Mouse (Mus musculus) neural tube, embryonic 14.5 days (tissue): ENCODE measurements around the gene Mbtps2. TPM values are rescaled to one million over a fixed set of nuclear protein-coding genes. Genes with fewer than 3 reads are reported as not detected.

Experiments
- ATAC-seq: fragments of 200-750 bp; cut with Nextera tagmentation; 2 replicates; pipeline ENCODE4 v1.8.0; 2017; ENCODE audit warnings: low read depth, mild to moderate bottlenecking, moderate TSS enrichment, moderate library complexity
- H3K27ac ChIP-seq: fragments of 300-500 bp; sonication (generic); 2 replicates; pipeline ENCODE4 v1.5.1; 2014; ENCODE audit warnings: low read depth, mild to moderate bottlenecking, control low read depth, low read length, moderate library complexity, mixed read lengths
- H3K27me3 ChIP-seq: fragments of 300-500 bp; sonication (generic); 2 replicates; pipeline ENCODE4 v1.6.1; 2014; ENCODE audit warnings: low read length; ENCODE audit not compliant: control insufficient read depth, insufficient read depth
- H3K36me3 ChIP-seq: fragments of 300-500 bp; sonication (generic); 2 replicates; pipeline ENCODE4 v1.6.1; 2014; ENCODE audit warnings: low read length, mixed read lengths; ENCODE audit not compliant: control insufficient read depth, insufficient read depth
- H3K4me1 ChIP-seq: fragments of 300-500 bp; sonication (generic); 2 replicates; pipeline ENCODE4 v1.6.1; 2014; ENCODE audit warnings: low read length; ENCODE audit not compliant: control insufficient read depth, insufficient read depth
- H3K4me2 ChIP-seq: fragments of 300-500 bp; sonication (generic); 2 replicates; pipeline ENCODE4 v1.6.1; 2014; ENCODE audit warnings: mild to moderate bottlenecking, low read depth, low read length, control low read depth
- H3K4me3 ChIP-seq: fragments of 300-500 bp; sonication (generic); 2 replicates; pipeline ENCODE4 v1.5.1; 2014; ENCODE audit warnings: low read depth, low read length, control low read depth, mixed read lengths
- H3K9ac ChIP-seq: fragments of 300-500 bp; sonication (generic); replicated peaks from 2 replicates; pipeline ENCODE4 v1.6.1; 2014; ENCODE audit warnings: low read depth, mild to moderate bottlenecking, control low read depth, low read length, mixed read lengths
- H3K9me3 ChIP-seq: fragments of 300-500 bp; sonication (generic); 2 replicates; pipeline ENCODE4 v1.6.1; 2016; ENCODE audit warnings: low read length; ENCODE audit not compliant: control insufficient read depth
- WGBS: fragments of 180-500 bp; shearing (Covaris S2); extraction: QIAGEN DNeasy Blood & Tissue Kit; methylation state at CpG from one replicate; pipeline ENCODE4 v1.1.7; 2014; 5-methylcytosine and 5-hydroxymethylcytosine counted together
- polyA plus RNA-seq: library from polyadenylated mRNA; unstranded; fragments of >200 nt; fragmentation: Nextera tagmentation; extraction: Ambion mirVana; gene quantifications from 2 replicates; pipeline ENCODE4 v1.2.1, GENCODE M21; 2014

The Mbtps2 gene
- polyA plus RNA-seq, result 37.7 and 38.2 TPM in 2 replicates

GRCm38 (mm10) chrX:157598186-157598996, at the start of gene Mbtps2:
Gene Mbtps2 (minus strand): TSS chrX:157598715.
- H3K9me3 ChIP-seq, result no peaks in the 10 kb centered on the region
- 0 out of 2 replicates have a peak, but pooled peaks cover 4% of the 10 kb centered on the region for H3K4me1 ChIP-seq
- H3K27me3 ChIP-seq, result no peaks in the 10 kb centered on the region
- H3K4me3 ChIP-seq, result peak within 1 kb of the TSS; percentile 50
- 16% methylated on average over 71 of the region's 74 CpGs for WGBS
- H3K36me3 ChIP-seq, result no peaks in the 10 kb centered on the region
- H3K4me2 ChIP-seq, result peak within 1 kb of the TSS; percentile 53
- peak within 1 kb of the TSS; percentile 85 for H3K27ac ChIP-seq
- ATAC-seq, result peak; percentile 86
- peak within 1 kb of the TSS; percentile 59 for H3K9ac ChIP-seq

- no peaks in the 10 kb centered on the region for H3K9me3 ChIP-seq
- H3K27ac ChIP-seq, result no peak overlapping the region
- 77% methylated on average over 1 of the region's 1 CpGs for WGBS
- H3K4me2 ChIP-seq, result no peak overlapping the region
- no peaks in the 10 kb centered on the region for H3K36me3 ChIP-seq
- no peaks in the 10 kb centered on the region for H3K27me3 ChIP-seq
- H3K4me1 ChIP-seq, result no peaks in the 10 kb centered on the region
- no peak for ATAC-seq
- no peak overlapping the region for H3K4me3 ChIP-seq
- no peak overlapping the region for H3K9ac ChIP-seq
Measured at GRCm38 (mm10) chrX:157646399-157646798, 47.9 kb upstream of the Mbtps2 start.

- 79% methylated on average over 4 of the region's 4 CpGs for WGBS
- Histone ChIP-seq H3K27ac (no peak overlapping the region), H3K4me2 (no peak overlapping the region), H3K9me3 (no peaks in the 10 kb centered on the region), H3K4me3 (no peak overlapping the region), H3K27me3 (no peaks in the 10 kb centered on the region), H3K9ac (no peak overlapping the region), H3K4me1 (no peaks in the 10 kb centered on the region), H3K36me3 (no peaks in the 10 kb centered on the region)
- ATAC-seq, result no peak
Measured at GRCm38 (mm10) chrX:157644700-157645099, 46.2 kb upstream of the Mbtps2 start.

- H3K4me3 ChIP-seq, result no peak overlapping the region
- no peaks in the 10 kb centered on the region for H3K27me3 ChIP-seq
- no peaks in the 10 kb centered on the region for H3K36me3 ChIP-seq
- H3K9ac ChIP-seq, result no peak overlapping the region
- H3K9me3 ChIP-seq, result no peaks in the 10 kb centered on the region
- WGBS, result 26% methylated on average over 3 of the region's 3 CpGs
- no peaks in the 10 kb centered on the region for H3K4me1 ChIP-seq
- ATAC-seq, result peak; percentile 73; the same call in 1 of the 2 replicates
- no peak overlapping the region for H3K4me2 ChIP-seq
- no peak overlapping the region for H3K27ac ChIP-seq
Measured at GRCm38 (mm10) chrX:157644300-157644699, 45.8 kb upstream of the Mbtps2 start.

DNA sequence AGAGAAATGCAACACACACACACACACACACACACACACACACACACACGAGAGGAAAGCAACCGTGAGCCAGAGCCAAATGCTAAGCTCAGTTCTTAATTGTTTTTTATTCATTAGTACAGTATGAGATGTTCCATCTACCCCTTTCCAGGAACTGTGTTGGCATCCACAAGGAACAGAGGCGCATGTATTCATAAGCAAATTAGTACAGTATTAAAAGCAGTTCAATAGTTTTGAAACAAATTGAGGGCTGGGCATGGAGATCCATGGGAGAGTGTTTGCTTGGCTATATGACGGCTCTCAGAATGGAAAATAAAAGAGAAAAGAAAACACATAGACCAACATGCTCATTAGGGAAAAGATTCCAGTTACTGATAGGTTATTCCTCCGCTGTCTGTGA, 44.3 kb upstream of the Mbtps2 start:
- no peak for ATAC-seq
- no peaks in the 10 kb centered on the region for H3K36me3 ChIP-seq
- no peak overlapping the region for H3K4me3 ChIP-seq
- 87% methylated on average over 5 of the region's 5 CpGs for WGBS
- no peaks in the 10 kb centered on the region for H3K27me3 ChIP-seq
- no peak overlapping the region for H3K4me2 ChIP-seq
- H3K4me1 ChIP-seq, result no peaks in the 10 kb centered on the region
- no peaks in the 10 kb centered on the region for H3K9me3 ChIP-seq
- no peak overlapping the region for H3K27ac ChIP-seq
- no peak overlapping the region for H3K9ac ChIP-seq

- Histone ChIP-seq H3K4me1 (no peaks in the 10 kb centered on the region), H3K9me3 (no peaks in the 10 kb centered on the region), H3K36me3 (no peaks in the 10 kb centered on the region), H3K9ac (no peak overlapping the region), H3K27me3 (no peaks in the 10 kb centered on the region), H3K4me3 (no peak overlapping the region), H3K4me2 (no peak overlapping the region), H3K27ac (no peak overlapping the region)
- WGBS, result 54% methylated on average over 1 of the region's 1 CpGs
- no peak for ATAC-seq
Measured at GRCm38 (mm10) chrX:157637253-157637652, 38.7 kb upstream of the Mbtps2 start.

GRCm38 (mm10) chrX:157633676-157634414, 35.3 kb upstream of the Mbtps2 start:
- no peak overlapping the region for H3K4me2 ChIP-seq
- H3K9me3 ChIP-seq, result no peaks in the 10 kb centered on the region
- no peak overlapping the region for H3K4me3 ChIP-seq
- 46% methylated on average over 3 of the region's 3 CpGs for WGBS
- no peak overlapping the region for H3K9ac ChIP-seq
- no peak overlapping the region for H3K27ac ChIP-seq
- H3K36me3 ChIP-seq, result no peaks in the 10 kb centered on the region
- no peaks in the 10 kb centered on the region for H3K27me3 ChIP-seq
- H3K4me1 ChIP-seq, result no peaks in the 10 kb centered on the region
- ATAC-seq, result peak; percentile 46; the same call in 1 of the 2 replicates

- no peaks in the 10 kb centered on the region for H3K36me3 ChIP-seq
- no peaks in the 10 kb centered on the region for H3K4me1 ChIP-seq
- H3K27ac ChIP-seq, result no peak overlapping the region
- no peaks in the 10 kb centered on the region for H3K9me3 ChIP-seq
- no peak overlapping the region for H3K4me2 ChIP-seq
- ATAC-seq, result no peak
- H3K9ac ChIP-seq, result no peak overlapping the region
- no peak overlapping the region for H3K4me3 ChIP-seq
- 83% methylated on average over 4 of the region's 4 CpGs for WGBS
- no peaks in the 10 kb centered on the region for H3K27me3 ChIP-seq
Measured at GRCm38 (mm10) chrX:157630341-157630740, 31.8 kb upstream of the Mbtps2 start.

GRCm38 (mm10) chrX:157612894-157613293, 14.4 kb upstream of the Mbtps2 start:
- H3K36me3 ChIP-seq, result no peaks in the 10 kb centered on the region
- 42% methylated on average over 23 of the region's 32 CpGs for WGBS
- H3K9ac ChIP-seq, result no peak overlapping the region
- H3K4me3 ChIP-seq, result no peak overlapping the region
- no peaks in the 10 kb centered on the region for H3K4me1 ChIP-seq
- no peak for ATAC-seq
- peak overlapping the region; percentile 16; the same call in 1 of the 2 replicates for H3K4me2 ChIP-seq
- H3K27ac ChIP-seq, result no peak overlapping the region
- no peaks in the 10 kb centered on the region for H3K27me3 ChIP-seq
- H3K9me3 ChIP-seq, result no peaks in the 10 kb centered on the region
